Mouse (Mus musculus) R1 (cell line): Measurements from ENCODE around the gene Fmnl1.

Source experiments
- DNase-seq: peaks from one replicate; pipeline ENCODE4 v3.0.0-alpha.2; 2018; ENCODE audit warnings: low read depth, low spot score

Gene Fmnl1

DNA sequence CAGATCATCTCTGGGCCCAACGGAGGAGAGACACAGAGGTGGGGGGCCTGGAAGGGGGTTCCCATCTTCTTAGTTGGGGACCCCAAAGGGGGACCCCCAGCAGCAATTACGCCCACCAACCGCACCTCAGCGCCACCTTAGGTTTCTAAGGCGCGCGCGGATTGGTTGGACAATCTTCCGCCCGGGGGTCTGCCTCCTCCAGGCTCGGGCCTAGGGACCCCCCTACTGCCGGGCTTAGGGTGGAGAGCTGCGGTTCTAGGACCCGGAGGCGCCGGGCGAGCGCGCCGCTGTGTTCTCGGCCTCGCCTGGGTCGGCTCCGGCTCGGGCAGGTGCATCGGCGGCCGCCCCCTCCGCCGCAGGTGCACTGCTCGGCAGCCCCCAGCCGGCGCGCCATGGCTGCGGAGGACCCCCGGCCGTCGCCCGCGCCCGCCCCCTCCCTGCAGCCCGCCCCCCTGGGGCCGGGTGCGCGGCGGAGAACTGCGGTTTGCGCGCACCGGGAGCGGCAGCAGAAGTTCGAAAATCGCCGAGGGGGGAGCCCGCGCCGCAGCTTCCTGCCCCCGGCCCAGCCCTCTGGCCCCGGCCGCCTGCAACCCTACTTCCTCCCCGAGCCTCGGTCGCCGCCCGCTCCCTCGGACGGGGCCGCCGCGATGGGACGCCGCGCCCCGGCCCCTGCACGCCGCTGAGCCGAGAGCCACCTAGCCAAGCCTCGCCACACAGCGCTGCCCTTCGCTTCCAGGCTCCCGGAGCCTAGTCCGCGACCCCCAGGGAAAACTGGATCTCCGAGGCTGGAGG, at the start of gene Fmnl1:
Gene Fmnl1, plus strand, starts transcription at position 614 of the 792 bp plus-strand sequence.
- no peak for DNase-seq

DNA sequence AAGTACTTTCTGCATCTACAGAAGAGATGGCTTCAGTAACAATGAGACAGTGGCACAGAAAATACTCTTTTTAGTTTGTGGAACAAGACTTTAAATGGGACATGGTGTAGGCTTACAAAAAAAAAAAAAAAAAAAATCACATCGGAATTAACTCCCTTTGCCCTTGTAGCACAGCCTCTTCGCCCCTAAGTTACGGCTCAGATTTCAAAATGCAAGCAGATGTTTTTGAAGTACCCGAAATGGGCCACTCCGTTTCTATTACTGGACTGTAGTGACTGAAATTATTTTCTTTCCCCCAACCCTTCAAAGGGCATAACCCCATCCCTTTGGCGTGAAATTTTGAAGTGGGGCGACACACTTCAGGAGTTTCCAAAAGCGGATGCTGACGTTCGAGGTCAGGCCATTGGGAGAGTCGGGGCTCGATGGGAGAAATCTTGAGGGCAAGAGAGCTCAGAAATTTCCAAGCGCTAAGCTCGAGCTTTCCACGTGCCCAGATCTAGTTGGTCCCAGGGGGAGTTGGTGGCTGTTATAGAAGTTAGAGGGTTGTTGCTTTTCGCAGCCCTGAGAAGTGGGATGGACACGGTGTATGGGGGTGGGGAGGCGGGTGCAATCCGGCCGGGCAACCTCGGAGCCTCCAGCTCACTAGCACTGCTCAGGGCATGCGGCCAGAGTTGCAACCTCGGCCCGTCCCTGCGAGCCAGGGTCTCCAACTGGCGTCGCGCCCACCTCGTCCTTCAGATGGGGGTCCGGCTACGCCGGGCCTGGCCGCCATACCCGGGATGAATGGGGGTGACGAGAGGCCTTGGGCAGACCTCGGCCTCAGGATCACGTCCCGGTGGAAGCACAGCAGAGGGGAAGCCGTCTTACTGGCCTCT, 39.0 kb upstream of the Fmnl1 start, which contains the start of gene Hexim2:
Gene Hexim2, plus strand, starts transcription at position 729 of the 875 bp plus-strand sequence.
- DNase-seq, result peak; percentile 55

DNA sequence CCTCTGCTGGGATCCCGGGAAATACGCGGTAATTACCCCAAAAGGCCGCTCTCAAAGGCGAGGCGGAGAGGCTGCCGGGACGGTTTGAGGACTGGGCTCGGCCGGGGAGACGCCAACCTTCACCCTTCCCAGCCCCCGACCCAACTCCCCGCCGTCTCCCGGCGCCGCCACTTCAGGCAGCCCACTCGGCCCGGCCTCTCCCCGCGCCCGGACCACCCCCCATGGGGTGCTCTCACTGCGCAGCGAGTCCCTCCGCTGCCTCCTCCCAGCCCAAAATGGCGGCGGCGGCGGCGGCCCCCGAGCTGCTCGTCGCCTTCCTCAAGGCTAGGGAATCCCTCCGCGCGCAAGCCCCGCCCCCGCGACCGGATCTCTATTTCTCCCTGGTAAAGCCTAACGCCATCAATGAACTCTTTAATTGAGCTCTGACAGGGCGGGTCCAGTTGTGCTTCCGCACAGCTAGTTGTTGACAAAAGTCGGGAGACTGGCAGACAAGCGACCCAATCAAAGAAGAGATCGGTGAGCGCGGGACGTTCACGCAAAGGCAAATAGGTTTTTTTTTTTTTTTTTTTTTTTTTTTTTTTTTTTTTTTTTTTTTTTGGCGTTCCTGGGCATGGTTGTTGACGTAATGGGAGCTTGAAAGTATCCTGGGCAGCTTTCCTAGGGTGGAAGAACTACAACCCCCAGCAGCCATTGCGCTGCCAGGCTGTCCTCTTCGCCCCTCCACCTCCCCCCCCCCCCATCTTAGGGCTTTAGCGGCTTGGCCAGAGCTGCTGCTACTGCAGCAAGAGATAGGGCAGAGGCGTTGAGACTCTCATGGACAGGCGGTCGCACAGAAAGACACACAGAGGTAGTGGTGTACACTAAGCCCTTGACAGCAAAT, 38.1 kb upstream of the Fmnl1 start:
- DNase-seq, result peak; percentile 100

DNA sequence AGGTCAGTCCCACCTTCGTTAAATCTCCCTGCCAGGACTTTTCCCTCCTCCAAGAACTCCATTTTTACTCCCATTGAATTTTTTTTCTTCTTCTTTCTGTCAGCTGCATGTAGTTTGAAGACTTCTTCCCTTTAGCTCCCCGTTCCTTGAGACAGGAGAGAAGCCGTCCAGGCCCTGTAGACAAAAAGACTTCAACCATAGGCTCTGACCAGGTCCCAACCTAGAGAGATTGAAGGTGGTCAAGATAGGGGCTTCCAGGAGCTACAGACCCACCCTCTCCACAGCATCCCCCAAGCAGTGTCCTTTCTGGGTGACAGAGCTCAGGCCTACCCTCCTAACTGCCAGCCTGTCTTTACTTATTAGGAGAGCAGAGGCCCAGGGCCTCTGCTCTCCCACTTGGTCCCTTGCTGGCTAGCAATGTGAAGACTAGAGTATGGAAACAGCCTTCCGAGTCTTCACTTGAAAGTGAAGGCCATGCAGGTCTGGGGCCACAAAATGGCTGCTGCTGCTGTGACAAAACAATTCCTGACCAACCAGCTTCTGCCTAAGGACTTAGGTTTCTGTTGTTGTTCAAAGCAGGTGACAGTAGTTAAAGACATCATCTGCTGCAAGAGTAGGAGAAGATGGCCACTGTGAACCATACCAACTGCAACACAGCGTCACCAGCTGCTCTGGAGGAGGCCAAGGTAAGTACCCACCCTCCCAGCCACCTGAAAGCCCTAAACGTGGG, 37.3 kb upstream of the Fmnl1 start:
- DNase-seq, result no peak

DNA sequence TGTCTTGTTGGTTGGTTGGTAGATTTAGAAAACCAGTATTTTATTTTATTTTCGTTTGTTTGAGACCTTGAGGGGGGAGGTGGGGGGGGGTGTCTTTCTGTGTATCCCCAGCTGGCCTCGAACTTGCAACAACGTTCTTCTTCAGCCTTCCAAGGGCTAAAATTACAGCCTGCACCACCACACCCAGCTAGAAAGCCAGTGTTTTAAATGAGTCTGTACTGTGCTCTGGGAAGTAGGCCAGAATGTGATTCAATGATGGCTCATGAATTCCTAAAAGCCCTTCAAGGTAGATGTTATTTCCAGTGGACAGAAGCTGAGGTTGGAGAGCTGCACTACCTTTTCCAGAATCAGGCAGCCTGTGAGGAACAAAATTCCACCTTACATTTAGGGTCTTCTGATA, 36.7 kb upstream of the Fmnl1 start:
- DNase-seq, result no peak

DNA sequence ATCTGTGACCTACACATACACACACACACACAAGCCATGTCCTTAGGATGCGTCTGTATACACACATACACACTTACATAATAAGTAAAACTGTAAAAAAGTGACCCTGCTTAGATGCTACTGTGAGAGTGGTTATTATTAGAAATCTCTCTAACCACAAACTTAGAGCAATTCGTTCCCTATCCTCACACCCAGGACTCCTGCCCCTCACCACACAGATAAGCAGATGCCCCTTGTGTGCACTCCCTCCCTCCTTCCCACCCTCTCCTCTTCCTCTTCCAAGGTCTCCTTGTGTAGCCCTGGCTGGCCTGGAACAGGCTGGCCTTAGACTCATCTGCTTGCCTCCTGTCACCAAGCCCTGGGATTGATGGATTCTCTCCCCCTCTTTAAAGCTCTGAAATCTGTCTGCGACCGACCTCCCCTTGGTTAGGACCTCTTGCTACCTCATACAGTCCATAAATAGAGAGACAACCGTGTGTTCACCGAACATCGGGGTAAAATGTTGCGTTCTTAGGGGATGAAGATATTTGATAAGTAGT, 34.8 kb upstream of the Fmnl1 start:
- no peak for DNase-seq

DNA sequence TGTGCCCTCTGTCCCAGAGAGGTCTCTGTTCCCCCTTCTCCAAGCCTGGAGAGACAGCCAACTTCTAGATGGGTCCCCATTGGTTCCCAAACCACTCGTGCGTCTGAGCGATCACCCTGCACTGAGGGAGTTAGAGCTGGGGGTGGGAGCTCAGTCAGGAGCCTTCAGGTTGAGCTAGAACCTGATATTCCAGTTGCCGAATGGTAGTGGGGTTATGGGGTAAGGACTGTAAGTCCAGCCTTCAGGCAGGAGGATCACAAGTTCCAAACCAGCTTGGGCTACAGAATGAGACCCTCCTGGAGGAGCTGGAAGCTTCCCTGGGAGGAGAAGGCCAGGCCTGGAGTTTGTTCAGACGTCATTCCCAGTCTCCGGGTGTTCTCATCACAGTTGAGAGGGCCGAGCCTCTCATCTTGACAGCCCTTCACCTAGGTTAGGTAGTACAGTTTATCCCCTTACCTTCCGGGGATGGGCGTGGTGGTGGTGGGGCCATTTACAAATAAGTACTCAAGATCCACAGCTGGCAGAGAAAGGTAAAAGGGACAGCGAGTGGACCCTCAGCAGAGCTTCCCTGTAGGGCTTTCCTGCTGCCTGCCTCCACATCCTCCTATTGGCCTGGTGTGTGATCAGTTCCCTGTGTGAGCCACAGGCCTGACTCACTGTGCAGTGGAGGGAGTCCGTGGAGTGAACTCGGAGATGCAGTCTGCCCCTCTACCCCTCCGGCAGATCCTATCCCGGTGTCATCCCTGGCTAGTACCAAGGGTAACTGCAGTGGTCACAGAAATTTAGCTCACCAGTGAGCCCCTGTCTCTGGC, 30.8 kb upstream of the Fmnl1 start:
- no peak for DNase-seq

DNA sequence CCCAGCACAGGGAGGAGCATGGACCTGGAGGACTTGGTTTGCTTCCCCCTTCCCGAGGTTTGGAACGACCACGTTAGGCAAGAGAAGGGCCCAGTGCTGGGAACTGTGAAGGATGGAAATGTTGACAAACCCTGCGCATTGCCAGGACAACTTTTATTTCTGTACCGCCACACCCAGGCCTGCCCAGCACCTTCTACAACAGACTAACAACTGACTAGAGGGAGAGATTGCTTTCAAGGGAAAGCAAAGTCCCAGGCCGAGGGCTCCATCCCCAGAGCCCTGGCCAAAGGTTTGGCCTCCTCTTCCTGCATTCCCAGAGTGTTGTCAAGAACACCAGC, 30.2 kb upstream of the Fmnl1 start:
- DNase-seq, result no peak

DNA sequence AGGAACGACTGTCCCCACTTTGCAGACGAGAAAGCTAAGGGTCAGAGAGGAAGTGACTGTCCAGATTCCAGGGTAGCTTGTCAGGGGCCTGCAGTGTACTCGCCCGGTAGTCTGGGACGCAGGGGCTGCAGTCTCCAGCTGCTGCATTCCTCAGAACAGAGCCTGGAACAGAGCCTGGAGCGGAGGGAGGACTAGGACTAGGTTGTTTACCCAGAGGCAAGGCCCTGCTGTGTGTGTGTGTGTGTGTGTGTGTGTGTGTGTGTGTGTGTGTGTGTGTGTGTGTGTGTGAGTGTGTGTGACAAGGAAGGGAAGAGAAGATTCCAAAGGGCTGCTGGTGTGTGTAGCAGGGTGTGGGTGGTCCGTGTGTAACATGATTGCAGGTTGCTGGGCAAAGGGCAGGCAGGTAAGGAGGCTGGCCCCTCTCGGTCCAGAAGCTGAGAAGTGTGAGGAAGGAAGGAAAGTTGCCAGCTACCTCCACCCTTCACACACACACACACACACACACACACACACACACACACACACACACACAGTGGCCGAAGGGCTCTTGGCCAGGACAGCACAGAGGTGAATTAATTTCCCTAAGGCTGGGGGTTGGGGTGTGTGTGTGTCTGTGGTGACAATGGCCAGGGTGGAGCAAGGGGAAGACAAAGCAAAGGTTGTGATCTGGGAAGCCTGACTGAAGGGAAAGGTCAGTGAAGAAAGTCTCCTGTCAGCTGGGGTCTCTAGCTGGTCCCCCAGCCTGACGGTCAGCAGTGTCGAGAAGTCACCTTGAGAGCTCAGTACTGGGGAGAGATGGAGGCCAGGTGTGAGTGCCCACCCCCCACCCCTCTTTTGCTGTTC, 29.6 kb upstream of the Fmnl1 start:
- no peak for DNase-seq

DNA sequence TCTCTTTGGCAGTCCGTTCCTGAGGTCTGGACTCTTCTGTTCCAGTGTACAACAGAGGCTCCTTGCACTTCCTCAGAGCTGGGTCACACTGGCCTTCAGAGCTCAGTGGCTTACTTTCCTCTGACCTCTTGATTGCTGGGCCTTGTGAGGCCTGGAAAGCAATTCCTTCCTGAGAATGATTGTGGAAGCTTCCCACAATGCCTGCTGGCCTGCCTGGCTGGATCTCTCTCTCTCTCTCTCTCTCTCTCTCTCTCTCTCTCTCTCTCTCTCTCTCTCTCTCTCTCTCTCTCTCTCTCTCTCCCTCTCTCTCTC, 29.0 kb upstream of the Fmnl1 start:
- no peak for DNase-seq

DNA sequence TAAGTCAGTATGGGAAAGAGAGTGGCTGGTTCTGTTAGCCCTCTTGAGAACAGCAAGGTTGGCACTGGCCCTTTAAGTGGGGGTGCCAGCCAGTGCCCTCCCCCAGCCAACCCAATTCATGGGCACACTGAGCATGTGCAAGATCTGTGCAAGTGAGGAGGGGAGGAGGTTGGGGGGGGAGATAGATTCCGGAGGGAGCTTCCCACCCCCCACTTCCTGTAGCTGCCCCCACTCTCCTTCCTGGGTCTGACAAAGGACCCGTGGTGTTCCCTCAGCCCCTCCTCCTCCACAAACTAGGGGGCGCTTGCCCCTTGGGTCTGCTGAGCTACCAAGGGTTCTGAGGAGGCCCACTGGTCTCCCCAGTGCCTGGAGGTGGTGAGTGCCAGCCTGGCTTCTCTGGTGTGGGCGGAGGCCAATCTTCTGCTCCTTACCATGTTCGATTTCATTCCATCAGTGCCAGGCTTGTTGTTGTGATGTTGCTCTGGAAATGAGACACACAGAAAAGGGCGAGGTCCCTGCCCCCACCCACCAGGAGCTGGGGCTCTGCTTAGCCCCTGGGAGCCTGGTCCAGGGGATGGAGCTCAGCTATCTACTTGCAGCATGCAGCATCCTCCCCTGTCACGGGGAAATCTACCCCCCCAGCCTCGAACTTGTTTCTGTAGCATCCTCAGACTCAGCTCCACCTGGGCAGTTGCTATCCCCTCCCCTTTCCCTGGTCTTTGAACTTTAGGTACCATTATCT, 28.3 kb upstream of the Fmnl1 start:
- DNase-seq, result no peak

DNA sequence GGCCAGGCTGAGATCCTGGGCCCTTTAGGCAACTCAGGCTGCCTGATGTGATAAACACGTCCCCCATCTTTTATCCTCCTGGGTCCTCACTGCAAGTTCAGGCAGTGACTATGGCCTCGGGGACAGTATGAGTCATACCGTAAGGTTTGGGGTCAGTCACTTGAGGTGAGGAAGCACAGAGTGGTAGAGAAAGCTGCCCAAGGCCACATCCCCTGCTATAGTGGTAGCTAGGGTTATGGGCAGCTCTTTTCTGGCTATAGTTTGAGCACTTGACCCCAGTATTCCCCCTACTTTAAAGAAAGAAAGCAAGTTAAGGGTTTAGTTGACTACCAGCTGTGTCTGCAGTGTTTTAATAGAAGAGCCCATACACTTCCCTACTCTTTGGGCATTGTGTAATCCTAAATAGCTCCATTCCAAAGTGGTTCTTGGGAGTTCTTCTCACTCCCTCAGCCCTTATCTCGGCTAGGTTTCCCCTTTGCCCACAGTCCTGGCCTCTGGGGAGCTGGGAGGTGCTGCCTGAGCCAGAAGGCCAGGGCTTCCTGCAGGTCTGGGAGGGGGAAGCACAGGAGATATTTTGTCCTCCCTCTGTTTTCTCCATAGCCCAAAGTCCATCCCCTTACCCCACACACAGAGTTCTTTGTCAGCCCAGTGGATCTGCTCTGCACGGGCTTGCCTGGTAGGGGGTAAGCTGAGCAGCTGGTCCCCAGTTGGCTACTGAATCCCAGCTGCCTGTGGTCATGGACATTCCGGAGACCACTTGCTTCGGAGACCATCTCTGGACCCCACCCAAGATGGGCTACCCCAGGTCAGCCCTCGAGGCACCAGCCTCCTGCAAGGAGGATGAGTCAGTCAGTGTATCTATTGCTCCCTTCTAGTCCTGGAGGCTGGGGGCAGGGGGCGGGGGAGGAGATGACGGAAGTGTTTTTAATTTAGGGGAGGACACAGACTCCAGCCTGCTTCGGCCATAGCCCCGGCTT, 26.3 kb upstream of the Fmnl1 start:
- no peak for DNase-seq

DNA sequence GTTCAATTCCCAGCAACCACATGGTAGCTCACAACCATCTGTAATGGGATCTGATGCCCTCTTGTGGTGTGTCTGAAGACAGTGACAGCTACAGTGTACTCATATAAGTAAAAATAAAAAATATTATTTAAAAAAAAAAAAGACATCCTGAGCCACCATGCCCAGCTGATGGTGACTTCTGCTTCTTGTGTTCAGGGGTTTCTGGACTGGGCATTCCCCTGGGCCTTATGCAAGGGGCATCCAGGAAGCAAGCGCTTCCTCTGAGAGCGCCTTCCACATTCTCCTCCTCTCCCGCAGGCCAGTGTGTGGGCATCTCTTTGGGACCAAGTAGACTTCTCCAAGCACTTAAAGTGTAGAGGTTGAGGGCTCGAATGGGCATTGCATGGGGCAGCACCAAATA, 24.5 kb upstream of the Fmnl1 start:
- DNase-seq, result no peak

DNA sequence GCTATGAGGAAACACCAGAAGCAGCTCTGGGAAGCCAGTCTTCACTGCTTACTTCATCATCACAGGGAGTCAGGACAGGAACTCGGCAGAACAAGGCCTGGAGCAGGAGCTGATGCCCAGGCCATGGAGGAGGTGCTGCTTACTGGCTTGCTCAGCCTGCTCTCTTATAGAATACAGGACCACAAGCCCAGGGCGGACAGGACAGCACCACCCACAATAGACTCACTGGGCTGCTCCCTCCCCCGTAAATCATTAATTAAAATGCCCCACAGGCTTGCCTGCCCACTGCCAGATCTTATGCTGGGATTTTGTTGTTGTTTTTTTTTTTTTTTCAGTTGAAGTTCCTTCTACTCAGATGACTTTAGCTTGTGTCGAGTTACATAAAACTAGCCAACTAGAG, 23.1 kb upstream of the Fmnl1 start:
- no peak for DNase-seq

DNA sequence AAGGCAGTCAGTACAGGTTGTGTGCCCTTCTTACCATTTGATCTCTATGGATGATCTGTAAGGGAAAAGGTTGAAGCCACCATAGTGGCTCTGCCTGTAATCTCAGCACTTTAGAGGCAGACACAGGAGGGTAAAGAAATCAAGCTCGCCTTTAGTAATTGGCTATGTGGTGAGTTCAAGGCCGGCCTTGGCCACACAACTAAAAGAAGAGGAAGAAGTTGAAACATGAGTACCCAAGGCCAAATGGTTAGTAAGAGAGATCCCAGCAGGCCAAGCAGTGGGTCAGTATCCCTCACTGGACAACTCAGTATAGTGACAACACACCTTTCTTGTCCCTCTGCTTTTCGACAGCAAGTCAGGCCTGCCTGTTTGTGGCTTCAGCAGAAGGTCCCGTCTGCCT, 21.1 kb upstream of the Fmnl1 start:
- DNase-seq, result no peak

DNA sequence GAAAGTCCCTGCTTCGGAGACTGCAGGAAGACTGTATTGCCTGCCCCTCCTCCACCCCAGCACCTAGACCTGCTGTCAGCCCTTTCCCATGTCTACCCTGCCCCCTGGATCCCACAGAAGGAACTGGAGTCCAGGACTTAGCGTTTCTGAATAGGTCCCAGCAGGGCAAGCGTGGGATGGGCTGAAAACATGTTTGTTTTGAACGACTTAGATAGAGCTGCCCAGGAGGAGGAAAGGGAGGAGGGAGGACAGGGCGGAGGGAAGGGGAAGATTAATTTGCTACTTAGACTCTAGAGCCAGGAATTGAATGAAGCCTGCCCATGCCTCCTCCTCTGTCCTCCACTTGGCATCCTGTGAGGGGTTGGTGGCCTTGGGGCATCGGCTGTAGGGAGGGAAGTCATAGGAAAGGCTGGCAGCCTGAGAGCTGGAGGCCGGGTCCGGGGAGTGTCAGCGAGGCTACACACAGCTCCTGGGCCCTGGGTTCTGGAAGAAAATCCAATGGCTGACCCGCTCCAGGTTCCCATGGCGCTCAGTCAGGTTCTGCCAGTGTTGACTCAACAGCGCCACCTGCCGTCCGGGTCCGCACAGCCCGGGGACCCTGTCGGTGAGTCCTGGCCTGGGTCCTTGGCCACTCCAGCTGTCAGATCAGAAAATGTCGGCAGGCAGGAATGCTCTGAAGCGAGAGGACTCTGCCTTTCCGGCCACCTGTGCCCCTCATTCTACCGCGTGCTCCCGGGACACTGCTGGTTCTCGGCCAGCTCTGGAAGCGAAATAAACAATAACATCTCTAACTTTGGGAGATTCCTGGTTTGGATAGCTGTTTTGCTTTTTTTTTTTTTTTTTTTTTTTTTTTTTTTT, 12.1 kb upstream of the Fmnl1 start:
- peak; percentile 96 for DNase-seq

DNA sequence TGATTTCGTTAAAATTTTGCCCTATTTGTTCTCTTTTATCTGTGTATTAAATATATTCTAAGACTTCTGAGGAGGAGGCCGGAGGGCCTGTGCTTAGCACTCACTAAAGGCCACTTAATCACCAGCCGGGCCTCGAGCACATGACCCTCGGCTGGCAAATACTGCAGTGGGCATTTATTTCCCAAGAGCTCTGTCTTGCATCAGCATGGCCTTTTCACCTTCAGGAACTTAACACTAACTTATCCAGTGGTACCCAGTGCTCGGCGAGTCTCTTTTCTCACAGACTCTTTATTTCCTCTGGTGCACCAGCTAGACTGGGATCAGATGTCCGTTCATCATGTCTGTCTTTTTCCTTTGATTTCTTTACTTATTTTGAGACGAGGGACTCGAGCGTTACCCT, 10.2 kb upstream of the Fmnl1 start:
- DNase-seq, result no peak
